Mouse (Mus musculus) layer of hippocampus, adult 18-20 months (tissue): ENCODE results near the gene Irf4. TPM values are rescaled to one million over a fixed set of nuclear protein-coding genes. Genes with fewer than 3 reads are reported as not detected.

Source experiments
- DNase-seq, 2 experiments: peaks; one replicate each; pipeline ENCODE4 v3.0.0; 2022; ENCODE audit warnings: low spot score in 2 of 2
- total RNA-seq, 2 experiments: library from RNA; stranded (reverse); gene quantifications; 2 replicates each; pipeline ENCODE4 v1.2.3; 2021

The Irf4 gene
- total RNA-seq, 2 experiments from 2014 or later = 0.22 to 0.43 TPM

GRCm38 (mm10) chr13:30738310-30738840, 10.7 kb upstream of the Irf4 start:
- no peak for DNase-seq

- DNase-seq = no peak
Measured at GRCm38 (mm10) chr13:30741172-30741571, 7.9 kb upstream of the Irf4 start.

GRCm38 (mm10) chr13:30742411-30742970, 6.5 kb upstream of the Irf4 start:
- no peak for DNase-seq

- no peak for DNase-seq
Measured at GRCm38 (mm10) chr13:30745121-30745520, 3.9 kb upstream of the Irf4 start.

- no peak for DNase-seq
Measured at GRCm38 (mm10) chr13:30747068-30747467, 2.0 kb upstream of the Irf4 start.

- DNase-seq = no peak
Measured at GRCm38 (mm10) chr13:30747504-30747903, 1.5 kb upstream of the Irf4 start.

- no peak for DNase-seq
Measured at GRCm38 (mm10) chr13:30748321-30748720, 705 bp upstream of the Irf4 start.

- DNase-seq = no peak
Measured at GRCm38 (mm10) chr13:30749557-30750141, 623 bp downstream of the Irf4 start.

- no peak for DNase-seq
Measured at GRCm38 (mm10) chr13:30750461-30751303, 1.7 kb downstream of the Irf4 start.

- DNase-seq = no peak
Measured at GRCm38 (mm10) chr13:30751304-30751580, 2.2 kb downstream of the Irf4 start.

- no peak for DNase-seq
Measured at GRCm38 (mm10) chr13:30752581-30753187, 3.7 kb downstream of the Irf4 start.

- DNase-seq = no peak
Measured at GRCm38 (mm10) chr13:30753441-30753840, 4.4 kb downstream of the Irf4 start.

GRCm38 (mm10) chr13:30754066-30754465, 5.0 kb downstream of the Irf4 start:
- DNase-seq = no peak

- no peak for DNase-seq
Measured at GRCm38 (mm10) chr13:30754825-30755476, 5.9 kb downstream of the Irf4 start.

- DNase-seq = no peak
Measured at GRCm38 (mm10) chr13:30755577-30755976, 6.6 kb downstream of the Irf4 start.

GRCm38 (mm10) chr13:30755998-30756639, 7.1 kb downstream of the Irf4 start:
- no peak for DNase-seq

- no peak for DNase-seq
Measured at GRCm38 (mm10) chr13:30757264-30757900, 8.4 kb downstream of the Irf4 start.

- DNase-seq = no peak
Measured at GRCm38 (mm10) chr13:30758789-30759381, 9.9 kb downstream of the Irf4 start.

GRCm38 (mm10) chr13:30760374-30761090, 11.5 kb downstream of the Irf4 start:
- DNase-seq = no peak
